Mouse (Mus musculus) Muller cell, postnatal 12 days (primary cell): Measurements from ENCODE around the gene Gal3st3.
A peak's percentile ranks its signal among the peaks of the same experiment; 100 is the strongest.

Experiments
- DNase-seq: peaks from one replicate; pipeline ENCODE4 v3.0.0-alpha.2; 2015; ENCODE audit errors: inconsistent ontology term

Gal3st3 gene

GRCm38 (mm10) chr19:5297903-5298800 is at the start of gene Gal3st3:
Gal3st3 (plus strand) TSS chr19:5298331.
- DNase-seq: peak; percentile 41

GRCm38 (mm10) chr19:5257140-5257539 is 41.0 kb upstream of the Gal3st3 start:
- no peak for DNase-seq

- no peak for DNase-seq
Measured at GRCm38 (mm10) chr19:5267015-5267414, 31.1 kb upstream of the Gal3st3 start.

GRCm38 (mm10) chr19:5268017-5268416 is 30.1 kb upstream of the Gal3st3 start:
- no peak for DNase-seq

GRCm38 (mm10) chr19:5268875-5269274 is 29.3 kb upstream of the Gal3st3 start:
- no peak for DNase-seq

- DNase-seq: no peak
Measured at GRCm38 (mm10) chr19:5269392-5269791, 28.7 kb upstream of the Gal3st3 start.

- DNase-seq: no peak
Measured at GRCm38 (mm10) chr19:5271430-5271829, 26.7 kb upstream of the Gal3st3 start.

GRCm38 (mm10) chr19:5272326-5272795 is 25.8 kb upstream of the Gal3st3 start:
- DNase-seq: peak; percentile 48

- peak; percentile 93 for DNase-seq
Measured at GRCm38 (mm10) chr19:5272801-5273733, 25.1 kb upstream of the Gal3st3 start, which contains the start of gene Pacs1. Pacs1 (minus strand) TSS chr19:5273119.

- no peak for DNase-seq
Measured at GRCm38 (mm10) chr19:5273916-5274315, 24.2 kb upstream of the Gal3st3 start.

GRCm38 (mm10) chr19:5274641-5275040 is 23.5 kb upstream of the Gal3st3 start:
- DNase-seq: no peak

- no peak for DNase-seq
Measured at GRCm38 (mm10) chr19:5275736-5276135, 22.4 kb upstream of the Gal3st3 start.

- no peak for DNase-seq
Measured at GRCm38 (mm10) chr19:5276531-5276930, 21.6 kb upstream of the Gal3st3 start.

GRCm38 (mm10) chr19:5277140-5277539 is 21.0 kb upstream of the Gal3st3 start:
- DNase-seq: no peak

GRCm38 (mm10) chr19:5278381-5278780 is 19.8 kb upstream of the Gal3st3 start:
- DNase-seq: no peak

- DNase-seq: peak; percentile 98
Measured at GRCm38 (mm10) chr19:5294972-5295735, 3.0 kb upstream of the Gal3st3 start, which contains the start of gene Sf3b2. Sf3b2 (minus strand) TSS chr19:5295455.

- no peak for DNase-seq
Measured at GRCm38 (mm10) chr19:5295736-5296075, 2.4 kb upstream of the Gal3st3 start.

- DNase-seq: no peak
Measured at GRCm38 (mm10) chr19:5296630-5297029, 1.5 kb upstream of the Gal3st3 start.

GRCm38 (mm10) chr19:5300588-5300987 is 2.5 kb downstream of the Gal3st3 start:
- no peak for DNase-seq

GRCm38 (mm10) chr19:5302455-5302854 is 4.3 kb downstream of the Gal3st3 start:
- peak; percentile 54 for DNase-seq

- no peak for DNase-seq
Measured at GRCm38 (mm10) chr19:5306279-5306678, 8.1 kb downstream of the Gal3st3 start.
